Mouse (Mus musculus) thymus, adult 2 months (tissue): ENCODE results near the gene Psg21. TPM values are rescaled to one million over a fixed set of nuclear protein-coding genes. Genes with fewer than 3 reads are reported as not detected.
"Not testable (repeated sequence)": the region's sequence is repeated elsewhere in the genome, so short reads cannot be mapped to it uniquely, and the experiment has no call there.

ENCODE experiments used
- DNase-seq: peaks from one replicate; pipeline ENCODE4 v3.0.0; 2021
- H3K27ac ChIP-seq: fragments of 200-500 bp; 2 replicates; pipeline ENCODE4 v1.5.1; 2012; ENCODE audit warnings: low read length, control low read depth; ENCODE audit not compliant: control insufficient read depth, insufficient read depth
- H3K27me3 ChIP-seq: fragments of 200-500 bp; 2 replicates; pipeline ENCODE4 v1.6.1; 2012; ENCODE audit warnings: mild to moderate bottlenecking, low read length, moderate library complexity, mixed read lengths; ENCODE audit not compliant: control insufficient read depth, insufficient read depth
- H3K36me3 ChIP-seq: fragments of 200-500 bp; 2 replicates; pipeline ENCODE4 v1.6.1; 2012; ENCODE audit warnings: mild to moderate bottlenecking, low read length, moderate library complexity; ENCODE audit not compliant: control insufficient read depth, insufficient read depth
- H3K4me1 ChIP-seq: fragments of 200-500 bp; replicated peaks from 2 replicates; pipeline ENCODE4 v1.6.1; 2012; ENCODE audit warnings: low read length; ENCODE audit not compliant: control insufficient read depth, insufficient read depth
- H3K4me3 ChIP-seq: fragments of 200-500 bp; 2 replicates; pipeline ENCODE4 v1.5.1; 2012; ENCODE audit warnings: mild to moderate bottlenecking, low read length, control low read depth, moderate library complexity; ENCODE audit not compliant: control insufficient read depth, insufficient read depth
- CTCF ChIP-seq: fragments of 200-500 bp; IDR thresholded peaks from 2 replicates; pipeline ENCODE4 v1.5.1; 2012; ENCODE audit warnings: mild to moderate bottlenecking, control low read depth, low read length, moderate library complexity, borderline replicate concordance; ENCODE audit not compliant: control insufficient read depth, poor library complexity, insufficient read depth; ENCODE audit errors: extremely low read depth
- POLR2A ChIP-seq: fragments of 200-500 bp; IDR thresholded peaks from 2 replicates; pipeline ENCODE4 v1.6.1; 2012; ENCODE audit warnings: mild to moderate bottlenecking, low read length, control low read depth, moderate library complexity; ENCODE audit not compliant: control insufficient read depth, poor library complexity, insufficient read depth; ENCODE audit errors: extremely low read depth
- WGBS: fragments of 180-500 bp; shearing (Covaris S2); methylation state at CpG from one replicate; pipeline ENCODE4 v1.1.7; 2018; 5-methylcytosine and 5-hydroxymethylcytosine counted together
- polyA plus RNA-seq: library from polyadenylated mRNA; depleted of rRNA; stranded (reverse); fragments of >200 nt; gene quantifications from 2 replicates; pipeline ENCODE4 v1.2.3, GENCODE M21; 2012; rRNA removed

Psg21 gene
- 0.08 and 0.13 TPM in 2 replicates for polyA plus RNA-seq

- 78% methylated on average over 2 of the region's 2 CpGs for WGBS
- not testable (repeated sequence) for H3K27ac ChIP-seq, H3K4me3 ChIP-seq, H3K36me3 ChIP-seq, H3K4me1 ChIP-seq, DNase-seq, H3K27me3 ChIP-seq
Measured at GRCm38 (mm10) chr7:18656625-18657024, at the start of gene Psg21. Gene Psg21 (minus strand): TSS chr7:18656725.

- WGBS, result 75% methylated on average over 2 of the region's 2 CpGs
- H3K27ac ChIP-seq, result no peak within 1 kb of the TSS
- TF ChIP-seq POLR2A (no peak), CTCF (no peak)
- H3K4me1 ChIP-seq, result no peaks in the 10 kb centered on the region
- H3K27me3 ChIP-seq, result no peaks in the 10 kb centered on the region
- H3K4me3 ChIP-seq, result no peak within 1 kb of the TSS
- no peak for DNase-seq
- no peaks in the 10 kb centered on the region for H3K36me3 ChIP-seq
Measured at GRCm38 (mm10) chr7:18686085-18686484, 29.6 kb upstream of the Psg21 start, which contains the start of gene Psg20. Gene Psg20 (minus strand): TSS chr7:18686185.

GRCm38 (mm10) chr7:18685586-18685985 is 29.1 kb upstream of the Psg21 start:
- TF ChIP-seq POLR2A (no peak), CTCF (no peak)
- no peaks in the 10 kb centered on the region for H3K36me3 ChIP-seq
- no peak overlapping the region for H3K4me3 ChIP-seq
- no peak for DNase-seq
- no peaks in the 10 kb centered on the region for H3K27me3 ChIP-seq
- no peaks in the 10 kb centered on the region for H3K4me1 ChIP-seq
- no peak overlapping the region for H3K27ac ChIP-seq

- DNase-seq, result no peak
- Histone ChIP-seq H3K4me3 (no peak overlapping the region), H3K36me3 (no peaks in the 10 kb centered on the region), H3K4me1 (no peaks in the 10 kb centered on the region), H3K27ac (no peak overlapping the region), H3K27me3 (no peaks in the 10 kb centered on the region)
- WGBS, result 69% methylated on average over 2 of the region's 2 CpGs
- TF ChIP-seq POLR2A (no peak), CTCF (no peak)
Measured at GRCm38 (mm10) chr7:18679772-18680171, 23.2 kb upstream of the Psg21 start.

- 83% methylated on average over 8 of the region's 8 CpGs for WGBS
- not testable (repeated sequence) for H3K4me1 ChIP-seq, H3K27me3 ChIP-seq, DNase-seq, H3K27ac ChIP-seq, H3K4me3 ChIP-seq, H3K36me3 ChIP-seq
Measured at GRCm38 (mm10) chr7:18626921-18627320, 29.6 kb downstream of the Psg21 start.

- H3K27me3 ChIP-seq, H3K4me3 ChIP-seq, DNase-seq, H3K27ac ChIP-seq, H3K36me3 ChIP-seq, H3K4me1 ChIP-seq: not testable (repeated sequence)
- 75% methylated on average over 2 of the region's 2 CpGs for WGBS
Measured at GRCm38 (mm10) chr7:18616401-18616800, 40.1 kb downstream of the Psg21 start, which contains the start of gene Psg23. Gene Psg23 (minus strand): TSS chr7:18616501.

Other genes with a start within 250 kb of the Psg21 start
- not detected in 2 replicates for gene Psg28, start 224.7 kb downstream of the Psg21 start, polyA plus RNA-seq
- gene Psg26, start 172.5 kb downstream of the Psg21 start, polyA plus RNA-seq, result 0.05 TPM in 1 of 2 replicates, not detected in the other
- gene Psg25, start 124.5 kb downstream of the Psg21 start, polyA plus RNA-seq, result 0.22 and 0.24 TPM in 2 replicates
- gene Psg27, start 89.4 kb downstream of the Psg21 start, polyA plus RNA-seq, result 0.43 and 0.73 TPM in 2 replicates
- 0.09 and 0.13 TPM in 2 replicates for gene Psg23, start 40.2 kb downstream of the Psg21 start, polyA plus RNA-seq
- 0.18 and 0.20 TPM in 2 replicates for gene Psg20, start 29.5 kb upstream of the Psg21 start, polyA plus RNA-seq
- 0.22 and 0.24 TPM in 2 replicates for gene Psg22, start 61.4 kb upstream of the Psg21 start, polyA plus RNA-seq
- gene Psg19, start 141.8 kb upstream of the Psg21 start, polyA plus RNA-seq, result not detected in 2 replicates
- 0.09 TPM in 2 replicates for gene Psg17, start 164.9 kb upstream of the Psg21 start, polyA plus RNA-seq
- 1.1 and 1.6 TPM in 2 replicates for gene Mill2, start 183.2 kb upstream of the Psg21 start, polyA plus RNA-seq
- 49.8 and 59.4 TPM in 2 replicates for gene Pglyrp1, start 214.6 kb upstream of the Psg21 start, polyA plus RNA-seq